Mouse (Mus musculus): Measurements from ENCODE around the gene Pms2.

Pms2 gene

DNA sequence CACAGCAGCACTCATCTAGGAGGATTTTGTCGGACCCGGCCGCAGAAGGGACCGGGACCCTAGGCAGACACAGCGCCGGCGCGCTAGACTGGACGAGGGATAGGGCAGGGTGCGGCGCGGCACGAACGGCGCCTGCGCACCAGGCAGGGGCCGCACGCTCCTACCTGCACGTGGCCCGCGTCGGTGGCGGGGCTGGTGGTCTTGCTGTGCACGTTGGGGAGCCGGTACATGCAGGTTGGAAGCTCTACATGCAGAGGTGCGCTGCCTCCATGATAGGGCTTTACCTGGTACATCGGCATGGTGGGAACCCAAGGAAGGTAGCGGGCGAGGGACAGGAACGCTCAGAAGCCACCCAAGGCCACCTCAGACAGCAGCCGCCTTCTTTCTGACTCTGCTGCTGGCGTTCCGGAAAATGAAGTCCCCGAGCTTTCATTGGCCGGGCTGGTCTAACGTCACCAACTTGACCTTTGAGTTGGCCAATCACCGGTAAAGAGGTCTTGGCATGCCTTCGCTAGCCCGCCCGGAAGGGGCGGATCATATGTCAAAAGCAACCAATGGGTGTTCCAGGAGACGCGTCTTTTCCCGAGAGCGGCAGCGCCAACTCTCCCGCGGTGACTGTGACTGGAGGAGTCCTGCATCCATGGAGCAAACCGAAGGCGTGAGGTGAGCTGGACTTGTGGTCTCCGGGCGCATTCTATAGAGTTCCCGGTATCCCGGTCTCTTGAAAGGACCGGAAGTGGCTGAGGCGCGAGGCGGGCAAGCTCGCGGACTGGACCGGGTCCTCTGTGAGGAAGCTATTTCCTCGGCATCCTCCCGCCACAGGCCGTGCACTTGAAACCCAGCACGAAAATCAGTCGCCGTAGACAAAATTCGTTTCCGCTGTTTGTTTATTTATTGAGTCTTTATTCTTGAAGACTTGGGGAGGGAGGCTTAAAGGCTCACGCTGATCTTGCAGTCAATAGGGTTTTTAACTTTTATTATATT is at the start of gene Pms2, which contains the start of gene Aimp2:
Gene Pms2, plus strand, starts transcription at position 548 of the 984 bp plus-strand sequence.
Gene Aimp2, minus strand, starts transcription at position 431 of the 984 bp plus-strand sequence.
- peak; percentile 79 to 92 for DNase-seq (ENCODE audit: low spot score in 2 of 2)

DNA sequence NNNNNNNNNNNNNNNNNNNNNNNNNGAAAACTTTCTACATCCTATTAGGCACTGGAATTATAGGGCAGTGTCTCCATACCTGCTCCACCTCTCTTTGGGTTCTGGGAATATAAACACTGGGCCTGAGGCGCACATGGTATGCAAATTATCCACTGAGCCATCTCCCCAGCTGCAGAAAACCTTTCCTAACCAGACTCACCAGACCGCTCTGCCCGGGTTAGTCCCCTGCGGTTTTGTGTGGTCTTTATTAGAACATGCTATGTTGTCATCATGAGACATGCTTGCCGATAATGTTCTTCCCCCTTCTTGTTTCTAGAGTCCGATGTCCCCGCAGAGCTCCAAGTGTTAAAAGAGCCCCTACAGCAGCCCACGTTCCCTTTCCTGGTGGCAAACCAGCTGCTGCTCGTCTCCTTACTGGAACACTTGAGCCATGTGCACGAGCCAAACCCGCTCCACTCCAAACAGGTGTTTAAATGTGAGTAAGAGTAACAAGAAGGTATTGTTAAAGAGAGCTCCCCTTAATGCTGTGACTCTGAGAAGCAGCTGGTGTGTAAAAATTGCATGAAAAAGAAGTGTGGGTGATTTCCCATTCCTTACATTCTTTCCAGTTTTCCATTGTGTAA is 38.1 kb upstream of the Pms2 start:
- DNase-seq (ENCODE audit: low spot score in 2 of 2): no peak

DNA sequence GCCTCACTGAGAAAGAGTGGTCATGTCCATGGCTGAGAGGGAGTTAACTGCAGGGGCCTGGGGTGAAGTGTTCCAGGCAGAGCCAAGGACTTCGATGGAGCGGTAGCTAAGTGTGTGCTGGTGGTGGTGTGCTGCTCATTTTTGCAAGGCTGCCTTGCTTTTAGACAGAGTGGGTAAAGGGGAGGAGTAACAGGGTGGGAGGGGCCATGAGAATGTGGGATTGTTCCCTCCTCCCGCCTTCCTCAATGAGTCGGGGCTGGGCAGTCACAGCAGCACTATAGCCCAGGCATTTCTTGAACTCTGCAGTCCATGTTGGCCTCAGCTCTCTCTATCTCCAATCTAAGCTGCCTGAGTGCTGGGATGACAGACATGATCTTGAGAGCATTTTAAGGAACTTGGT is 35.2 kb upstream of the Pms2 start:
- no peak for DNase-seq (ENCODE audit: low spot score in 2 of 2)

DNA sequence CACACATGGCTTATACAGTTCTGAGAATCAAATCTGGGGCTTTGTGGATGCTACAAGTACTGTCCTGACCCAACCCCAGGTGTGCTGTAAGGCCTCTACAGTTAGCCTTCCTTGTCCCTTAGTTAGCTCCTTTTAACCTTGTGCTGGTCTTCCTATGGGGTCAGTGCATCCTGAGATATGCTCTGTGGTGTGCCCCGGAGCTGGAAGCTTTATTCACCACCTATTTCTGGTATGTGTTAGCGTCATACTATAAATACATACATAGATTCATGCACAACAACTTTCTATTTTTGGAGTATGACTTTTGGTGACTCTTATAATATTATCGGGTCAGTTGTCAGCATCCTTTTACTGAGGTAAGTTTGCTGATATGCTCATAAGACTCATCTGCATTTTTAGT is 24.5 kb upstream of the Pms2 start:
- DNase-seq (ENCODE audit: low spot score in 2 of 2): no peak

- no peak for DNase-seq (ENCODE audit: low spot score in 2 of 2)
These were observed 19.0 kb upstream of the Pms2 start for GRCm38 (mm10) chr5:143890741-143891140.

GRCm38 (mm10) chr5:143892255-143892886 is 17.4 kb upstream of the Pms2 start:
- no peak for DNase-seq (ENCODE audit: low spot score in 2 of 2)

DNA sequence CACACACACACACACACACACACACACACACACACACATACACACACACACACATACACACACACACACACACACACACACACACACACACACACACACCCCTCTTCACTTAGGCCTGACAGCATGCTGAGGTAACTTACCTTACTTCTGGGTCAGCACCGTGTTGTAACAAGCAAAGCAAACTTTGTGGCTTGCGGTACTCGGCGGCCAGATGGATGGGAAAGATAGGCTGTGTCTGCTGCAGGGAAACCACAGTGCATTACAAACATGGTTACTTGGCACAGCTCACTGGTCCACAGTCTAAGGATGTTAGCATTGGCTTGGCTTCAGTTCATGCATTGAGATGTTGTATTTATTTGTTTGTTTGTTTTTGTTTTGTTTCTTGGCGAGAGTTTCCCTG is 16.4 kb upstream of the Pms2 start:
- no peak for DNase-seq (ENCODE audit: low spot score in 2 of 2)

- DNase-seq (ENCODE audit: low spot score in 2 of 2): no peak
These were observed 12.0 kb upstream of the Pms2 start, which contains the start of gene Ankrd61 for GRCm38 (mm10) chr5:143897635-143898330. TSS of gene Ankrd61 (minus strand) at chr5:143897685.

DNA sequence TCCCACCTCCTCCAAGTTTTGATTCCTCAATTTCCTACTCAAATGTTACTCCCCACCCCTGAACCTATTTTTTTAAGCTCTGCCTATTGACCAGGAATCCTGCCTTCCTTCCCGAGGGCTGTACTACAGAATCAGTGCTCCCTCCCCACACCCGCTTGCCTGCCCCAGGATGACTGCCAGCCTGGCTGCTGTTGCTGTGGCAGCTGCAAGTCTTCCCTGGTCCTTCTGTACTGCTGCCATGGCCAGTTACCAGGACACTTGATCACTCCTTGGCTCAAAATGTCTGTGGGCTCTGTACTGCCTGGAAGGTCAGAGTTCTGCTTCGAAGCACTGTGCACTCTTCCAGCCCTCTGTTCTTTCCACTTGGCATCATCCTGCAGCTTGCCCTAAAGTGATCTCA is 7.7 kb upstream of the Pms2 start:
- DNase-seq (ENCODE audit: low spot score in 2 of 2): no peak

- DNase-seq (ENCODE audit: low spot score in 2 of 2): no peak
These were observed 6.0 kb upstream of the Pms2 start for GRCm38 (mm10) chr5:143903813-143904212.

- no peak for DNase-seq (ENCODE audit: low spot score in 2 of 2)
These were observed 3.3 kb upstream of the Pms2 start for GRCm38 (mm10) chr5:143906429-143906828.

DNA sequence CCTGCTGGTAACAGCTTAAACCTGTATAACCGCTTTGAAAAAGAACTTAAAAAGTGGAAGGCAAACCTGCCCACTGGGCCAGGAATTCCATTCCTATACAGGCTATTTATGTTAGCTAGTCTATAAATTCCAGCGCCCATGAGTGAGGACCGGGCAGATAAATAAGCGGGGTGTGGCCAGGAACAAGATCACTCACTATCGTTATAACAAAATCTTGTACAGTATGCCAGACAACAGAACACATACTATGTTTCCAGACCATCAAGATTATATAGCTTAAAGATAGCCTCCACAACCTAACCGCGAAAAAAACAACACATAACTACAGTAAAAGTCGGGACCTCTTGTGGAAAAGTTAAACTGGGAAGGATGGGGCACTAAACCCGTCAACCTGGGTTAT is 838 bp upstream of the Pms2 start:
- DNase-seq (ENCODE audit: low spot score in 2 of 2): no peak

GRCm38 (mm10) chr5:143916221-143916620 is 6.5 kb downstream of the Pms2 start:
- DNase-seq (ENCODE audit: low spot score in 2 of 2): no peak

GRCm38 (mm10) chr5:143917418-143917817 is 7.7 kb downstream of the Pms2 start:
- DNase-seq (ENCODE audit: low spot score in 2 of 2): no peak

DNA sequence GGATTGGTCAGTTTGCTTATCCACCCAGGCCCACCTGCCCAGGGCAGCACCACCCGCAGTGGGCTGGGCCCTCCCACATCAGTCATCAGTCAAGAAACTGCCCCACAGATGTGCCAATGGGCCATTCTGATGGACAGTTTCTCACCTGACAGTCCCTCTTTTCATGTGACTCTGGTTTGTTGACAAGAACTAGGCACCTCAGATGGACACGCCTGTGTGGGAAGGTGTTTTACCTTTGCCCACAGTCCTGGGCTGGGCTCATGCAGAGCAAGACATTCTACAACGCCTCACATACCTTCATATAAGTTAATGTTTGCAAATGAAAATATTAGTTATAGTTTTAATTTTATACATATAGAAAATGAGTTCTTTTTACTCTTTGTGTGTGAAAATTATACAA is 8.4 kb downstream of the Pms2 start:
- no peak for DNase-seq (ENCODE audit: low spot score in 2 of 2)

- DNase-seq (ENCODE audit: low spot score in 2 of 2): no peak
These were observed 15.2 kb downstream of the Pms2 start for GRCm38 (mm10) chr5:143924781-143925452.

GRCm38 (mm10) chr5:143927875-143928274 is 18.1 kb downstream of the Pms2 start, which contains the start of gene Gm42421:
TSS of gene Gm42421 (plus strand) at chr5:143928175.
- DNase-seq (ENCODE audit: low spot score in 2 of 2): no peak

DNA sequence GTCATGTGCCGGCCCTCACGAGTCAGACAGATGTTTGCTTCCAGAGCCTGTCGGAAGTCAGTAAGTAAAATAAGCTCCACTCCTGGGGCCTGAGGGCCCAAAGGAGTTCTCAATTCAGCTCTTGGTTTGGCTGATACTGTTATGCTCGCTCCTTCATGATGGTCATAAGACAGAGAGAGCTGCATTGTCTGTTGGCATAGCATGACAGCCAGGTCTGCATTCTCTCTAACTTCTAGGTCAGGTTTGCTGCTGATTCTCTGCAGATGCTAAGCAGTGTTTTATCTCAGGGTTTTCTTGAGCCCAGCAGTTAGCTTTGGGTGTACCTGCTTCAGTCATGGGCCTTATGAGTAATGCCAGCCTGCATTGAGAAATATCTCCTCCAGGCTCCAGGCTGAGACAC is 19.5 kb downstream of the Pms2 start:
- no peak for DNase-seq (ENCODE audit: low spot score in 2 of 2)

- DNase-seq (ENCODE audit: low spot score in 2 of 2): no peak
These were observed 20.9 kb downstream of the Pms2 start for GRCm38 (mm10) chr5:143930656-143931055.

- no peak for DNase-seq (ENCODE audit: low spot score in 2 of 2)
These were observed 22.3 kb downstream of the Pms2 start for GRCm38 (mm10) chr5:143931863-143932580.
